Mouse (Mus musculus): Measurements from ENCODE around the gene Asic4.

DNA sequence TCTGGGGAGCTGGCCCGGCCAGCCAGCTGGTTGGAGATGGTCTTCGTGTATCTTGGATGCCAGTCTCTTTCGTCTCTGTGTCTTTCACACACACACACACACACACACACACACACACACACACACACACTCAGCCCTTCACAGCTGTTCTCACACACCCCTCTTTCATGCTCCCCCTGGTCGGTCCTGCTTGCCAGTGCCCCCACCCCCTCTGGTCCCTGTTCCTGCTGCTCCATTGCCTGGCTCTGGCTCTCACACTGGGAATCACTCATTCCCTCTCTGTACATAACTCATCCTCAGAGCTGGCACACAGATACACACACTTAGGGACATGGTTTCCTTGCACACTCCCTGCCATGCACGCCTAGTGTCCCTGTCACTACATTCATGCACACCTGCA, 1.7 kb downstream of the Asic4 start:
- no peak for TF ChIP-seq CTCF (conservative IDR thresholded peaks at IDR 0.05; ENCODE audit: insufficient read depth, insufficient read length, low read depth, low read length)
- TF ChIP-seq POLR2A (IDR thresholded peaks at IDR 0.05; ENCODE audit: low read depth, low read length) = no peak

All from kidney, adult 2 months (tissue).